Mouse (Mus musculus): ENCODE data around the gene Prps2.
"Not testable (repeated sequence)": the region's sequence is repeated elsewhere in the genome, so short reads cannot be mapped to it uniquely, and the experiment has no call there.

Prps2 gene

DNA sequence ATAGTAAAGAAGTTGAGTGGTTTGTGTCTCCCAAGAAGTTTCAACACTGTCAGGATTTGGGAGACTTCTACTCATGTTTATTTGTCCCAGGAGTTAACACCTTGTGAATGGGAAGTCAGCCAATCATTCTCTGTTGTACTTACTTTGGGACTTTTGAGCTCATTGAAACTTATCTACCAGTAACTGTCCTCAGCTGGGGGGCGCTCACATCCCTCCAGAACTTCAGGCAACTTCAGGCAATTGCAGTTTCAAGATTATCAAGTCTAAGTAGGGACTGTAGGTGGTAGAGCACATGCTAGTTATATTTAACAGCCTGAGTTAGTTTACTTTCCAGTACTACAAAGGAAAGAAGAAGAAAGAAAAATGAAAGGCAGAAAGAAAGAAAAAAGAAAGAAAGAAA lies 58.8 kb downstream of the Prps2 start:
- no peak for DNase-seq (ENCODE audit: low spot score)

GRCm38 (mm10) chrX:167321233-167321806 lies 61.2 kb downstream of the Prps2 start:
- DNase-seq (ENCODE audit: low spot score), result no peak

DNA sequence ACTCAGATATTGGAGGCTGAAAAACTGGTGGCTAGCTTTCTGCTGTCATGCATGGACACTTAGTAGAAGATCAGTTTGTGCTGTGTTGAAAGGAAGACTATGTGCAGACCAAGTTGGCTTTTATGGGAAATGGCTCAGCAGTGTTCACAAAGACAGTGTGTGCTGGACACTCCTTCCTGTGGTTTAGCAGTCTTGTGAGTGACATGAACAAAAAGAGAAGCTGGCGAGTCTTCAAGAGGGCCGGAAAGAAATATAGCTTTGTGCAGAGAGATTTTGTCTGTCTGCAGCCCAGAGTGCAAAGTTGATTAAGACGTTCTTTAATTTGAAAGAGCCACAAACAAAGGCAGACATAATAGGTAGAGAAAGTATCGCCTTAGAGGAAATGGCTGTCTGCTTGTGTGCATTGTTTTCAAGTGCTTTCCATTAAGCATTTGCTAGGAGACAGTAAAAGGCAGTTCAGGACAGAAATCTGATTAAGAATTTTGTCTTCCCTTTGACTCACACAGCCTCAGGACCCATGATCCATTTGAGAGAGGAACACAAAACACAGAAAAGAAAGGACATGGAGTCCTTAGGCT lies 63.6 kb downstream of the Prps2 start:
- no peak for DNase-seq (ENCODE audit: low spot score)

DNA sequence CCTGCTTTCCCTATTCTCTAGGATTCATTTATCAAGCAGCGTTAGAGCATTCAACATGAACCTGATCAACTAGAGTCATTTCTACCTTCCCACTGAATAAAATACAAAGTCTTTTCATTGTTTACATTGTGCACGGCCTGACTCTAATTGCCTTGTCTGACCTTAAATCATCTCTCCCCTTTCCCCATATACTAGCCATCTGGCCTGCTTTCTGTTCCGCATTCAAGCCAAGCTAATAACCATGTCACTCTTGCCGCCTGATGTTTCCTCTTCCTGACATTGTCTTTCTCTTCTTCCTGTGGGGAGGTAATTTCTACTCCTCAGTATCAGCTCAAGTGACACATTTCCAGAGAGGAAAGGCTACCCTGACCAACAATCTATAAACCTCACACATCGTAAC lies 66.8 kb downstream of the Prps2 start:
- DNase-seq (ENCODE audit: low spot score), result no peak

- DNase-seq (ENCODE audit: low spot score), result no peak
Measured at GRCm38 (mm10) chrX:167315093-167315726, 67.3 kb downstream of the Prps2 start.

- not testable (repeated sequence) for DNase-seq (ENCODE audit: low spot score)
Measured at GRCm38 (mm10) chrX:167302061-167302460, 80.5 kb downstream of the Prps2 start.

Data from spleen, adult 12 weeks (tissue).